Mouse (Mus musculus): ENCODE measurements around the gene Stard10. TPM values are rescaled to one million over a fixed set of nuclear protein-coding genes. Genes with fewer than 3 reads are reported as not detected.

Gene Stard10
- 25.0 and 32.9 TPM in 2 replicates for polyA plus RNA-seq (2015; fragmentation: Nextera tagmentation; extraction: Ambion mirVana)

GRCm38 (mm10) chr7:101317014-101317413 is at the start of gene Stard10:
Gene Stard10 (plus strand): TSS chr7:101317086.
- Histone ChIP-seq H3K27me3 (peaks cover 6% of the 10 kb centered on the region; the same call in 1 of the 2 replicates), H3K9me3 (replicated peaks) (no peaks in the 10 kb centered on the region), H3K4me3 (no peak within 1 kb of the TSS), H3K27ac (no peak within 1 kb of the TSS), H3K4me2 (no peak within 1 kb of the TSS), H3K9ac (no peak within 1 kb of the TSS), H3K36me3 (no peaks in the 10 kb centered on the region), H3K4me1 (replicated peaks) (peaks cover 48% of the 10 kb centered on the region)
- 87% methylated on average over 3 of the region's 3 CpGs for WGBS
- ATAC-seq (replicated peaks; ENCODE audit: insufficient number of reproducible peaks, insufficient read depth, low FRiP score, low read depth), result no peak

GRCm38 (mm10) chr7:101267457-101268259 is 49.2 kb upstream of the Stard10 start:
- Histone ChIP-seq H3K9me3 (replicated peaks) (no peaks in the 10 kb centered on the region), H3K4me1 (replicated peaks) (peaks cover 21% of the 10 kb centered on the region), H3K27me3 (no peaks in the 10 kb centered on the region), H3K4me2 (no peak overlapping the region; the same call in 1 of the 2 replicates), H3K36me3 (peaks cover 6% of the 10 kb centered on the region; the same call in 1 of the 2 replicates), H3K27ac (peak overlapping the region; percentile 85), H3K9ac (no peak overlapping the region), H3K4me3 (no peak overlapping the region)
- ATAC-seq (replicated peaks; ENCODE audit: insufficient number of reproducible peaks, insufficient read depth, low FRiP score, low read depth), result peak; percentile 72; the same call in 1 of the 2 replicates
- WGBS, result 30% methylated on average over 3 of the region's 3 CpGs

GRCm38 (mm10) chr7:101271602-101272001 is 45.3 kb upstream of the Stard10 start:
- Histone ChIP-seq H3K4me3 (no peak overlapping the region), H3K27me3 (no peaks in the 10 kb centered on the region), H3K9ac (no peak overlapping the region), H3K9me3 (replicated peaks) (no peaks in the 10 kb centered on the region), H3K4me1 (replicated peaks) (peaks cover 19% of the 10 kb centered on the region), H3K4me2 (no peak overlapping the region), H3K36me3 (peaks cover 26% of the 10 kb centered on the region; the same call in 1 of the 2 replicates), H3K27ac (no peak overlapping the region)
- ATAC-seq (replicated peaks; ENCODE audit: insufficient number of reproducible peaks, insufficient read depth, low FRiP score, low read depth), result no peak
- WGBS, result 69% methylated on average over 1 of the region's 1 CpGs

GRCm38 (mm10) chr7:101272466-101273160 is 44.3 kb upstream of the Stard10 start:
- H3K27ac ChIP-seq, result no peak overlapping the region
- H3K36me3 ChIP-seq, result peaks cover 36% of the 10 kb centered on the region
- no peak overlapping the region for H3K4me2 ChIP-seq
- no peak overlapping the region for H3K4me3 ChIP-seq
- ATAC-seq (replicated peaks; ENCODE audit: insufficient number of reproducible peaks, insufficient read depth, low FRiP score, low read depth), result no peak
- no peaks in the 10 kb centered on the region for H3K27me3 ChIP-seq
- 77% methylated on average over 8 of the region's 8 CpGs for WGBS
- H3K4me1 ChIP-seq (replicated peaks), result peaks cover 9% of the 10 kb centered on the region
- no peaks in the 10 kb centered on the region for H3K9me3 ChIP-seq (replicated peaks)
- no peak overlapping the region for H3K9ac ChIP-seq

- H3K4me1 ChIP-seq (replicated peaks), result no peaks in the 10 kb centered on the region
- no peak overlapping the region for H3K9ac ChIP-seq
- no peak overlapping the region for H3K4me2 ChIP-seq
- no peak overlapping the region for H3K4me3 ChIP-seq
- no peak for ATAC-seq (replicated peaks; ENCODE audit: insufficient number of reproducible peaks, insufficient read depth, low FRiP score, low read depth)
- peaks cover 59% of the 10 kb centered on the region for H3K36me3 ChIP-seq
- H3K27ac ChIP-seq, result no peak overlapping the region
- H3K27me3 ChIP-seq, result no peaks in the 10 kb centered on the region
- 91% methylated on average over 3 of the region's 3 CpGs for WGBS
- H3K9me3 ChIP-seq (replicated peaks), result no peaks in the 10 kb centered on the region
Observed at GRCm38 (mm10) chr7:101282721-101283120, 34.2 kb upstream of the Stard10 start.

- no peak overlapping the region for H3K4me2 ChIP-seq
- H3K9me3 ChIP-seq (replicated peaks), result no peaks in the 10 kb centered on the region
- no peak overlapping the region for H3K27ac ChIP-seq
- no peaks in the 10 kb centered on the region for H3K4me1 ChIP-seq (replicated peaks)
- H3K4me3 ChIP-seq, result no peak overlapping the region
- H3K36me3 ChIP-seq, result peaks cover 43% of the 10 kb centered on the region; the same call in 1 of the 2 replicates
- H3K27me3 ChIP-seq, result no peaks in the 10 kb centered on the region
- no peak overlapping the region for H3K9ac ChIP-seq
- ATAC-seq (replicated peaks; ENCODE audit: insufficient number of reproducible peaks, insufficient read depth, low FRiP score, low read depth), result no peak
- WGBS, result 94% methylated on average over 1 of the region's 1 CpGs
Observed at GRCm38 (mm10) chr7:101284504-101284903, 32.4 kb upstream of the Stard10 start.

GRCm38 (mm10) chr7:101286891-101287290 is 30.0 kb upstream of the Stard10 start:
- H3K4me2 ChIP-seq, result no peak overlapping the region
- peaks cover 39% of the 10 kb centered on the region for H3K36me3 ChIP-seq
- no peak overlapping the region for H3K4me3 ChIP-seq
- no peak overlapping the region for H3K27ac ChIP-seq
- no peaks in the 10 kb centered on the region for H3K9me3 ChIP-seq (replicated peaks)
- no peak for ATAC-seq (replicated peaks; ENCODE audit: insufficient number of reproducible peaks, insufficient read depth, low FRiP score, low read depth)
- no peaks in the 10 kb centered on the region for H3K4me1 ChIP-seq (replicated peaks)
- H3K9ac ChIP-seq, result no peak overlapping the region
- WGBS, result 65% methylated on average over 4 of the region's 4 CpGs
- no peaks in the 10 kb centered on the region for H3K27me3 ChIP-seq

GRCm38 (mm10) chr7:101287820-101288219 is 29.1 kb upstream of the Stard10 start:
- Histone ChIP-seq H3K4me2 (no peak overlapping the region), H3K9me3 (replicated peaks) (no peaks in the 10 kb centered on the region), H3K4me1 (replicated peaks) (no peaks in the 10 kb centered on the region), H3K27me3 (no peaks in the 10 kb centered on the region), H3K4me3 (no peak overlapping the region), H3K36me3 (peaks cover 33% of the 10 kb centered on the region), H3K9ac (no peak overlapping the region), H3K27ac (no peak overlapping the region)
- no peak for ATAC-seq (replicated peaks; ENCODE audit: insufficient number of reproducible peaks, insufficient read depth, low FRiP score, low read depth)
- 79% methylated on average over 2 of the region's 2 CpGs for WGBS

GRCm38 (mm10) chr7:101288436-101288835 is 28.4 kb upstream of the Stard10 start:
- H3K27me3 ChIP-seq, result no peaks in the 10 kb centered on the region
- H3K9ac ChIP-seq, result no peak overlapping the region
- no peaks in the 10 kb centered on the region for H3K9me3 ChIP-seq (replicated peaks)
- no peak overlapping the region for H3K27ac ChIP-seq
- 42% methylated on average over 4 of the region's 4 CpGs for WGBS
- no peak overlapping the region for H3K4me3 ChIP-seq
- H3K36me3 ChIP-seq, result peaks cover 27% of the 10 kb centered on the region
- no peak overlapping the region for H3K4me2 ChIP-seq
- ATAC-seq (replicated peaks; ENCODE audit: insufficient number of reproducible peaks, insufficient read depth, low FRiP score, low read depth), result no peak
- H3K4me1 ChIP-seq (replicated peaks), result no peaks in the 10 kb centered on the region

- no peak for ATAC-seq (replicated peaks; ENCODE audit: insufficient number of reproducible peaks, insufficient read depth, low FRiP score, low read depth)
- WGBS, result 88% methylated on average over 10 of the region's 10 CpGs
- no peak overlapping the region for H3K9ac ChIP-seq
- no peaks in the 10 kb centered on the region for H3K4me1 ChIP-seq (replicated peaks)
- H3K9me3 ChIP-seq (replicated peaks), result no peaks in the 10 kb centered on the region
- no peak overlapping the region for H3K4me2 ChIP-seq
- no peak overlapping the region for H3K4me3 ChIP-seq
- H3K27ac ChIP-seq, result no peak overlapping the region
- peaks cover 21% of the 10 kb centered on the region for H3K36me3 ChIP-seq
- H3K27me3 ChIP-seq, result no peaks in the 10 kb centered on the region
Observed at GRCm38 (mm10) chr7:101290401-101290800, 26.5 kb upstream of the Stard10 start.

- Histone ChIP-seq H3K27ac (no peak overlapping the region), H3K27me3 (no peaks in the 10 kb centered on the region), H3K9me3 (replicated peaks) (no peaks in the 10 kb centered on the region), H3K4me1 (replicated peaks) (peaks cover 1% of the 10 kb centered on the region), H3K4me3 (no peak overlapping the region), H3K4me2 (no peak overlapping the region), H3K9ac (no peak overlapping the region), H3K36me3 (peaks cover 21% of the 10 kb centered on the region)
- no peak for ATAC-seq (replicated peaks; ENCODE audit: insufficient number of reproducible peaks, insufficient read depth, low FRiP score, low read depth)
- 88% methylated on average over 5 of the region's 5 CpGs for WGBS
Observed at GRCm38 (mm10) chr7:101291211-101291610, 25.7 kb upstream of the Stard10 start.
